Mouse (Mus musculus): ENCODE data around the gene Gps1. TPM values are rescaled to one million over a fixed set of nuclear protein-coding genes. Genes with fewer than 3 reads are reported as not detected.
A peak's percentile ranks its signal among the peaks of the same experiment; 100 is the strongest.

The Gps1 gene
- polyA plus RNA-seq, 1 experiment: 179 TPM

DNA sequence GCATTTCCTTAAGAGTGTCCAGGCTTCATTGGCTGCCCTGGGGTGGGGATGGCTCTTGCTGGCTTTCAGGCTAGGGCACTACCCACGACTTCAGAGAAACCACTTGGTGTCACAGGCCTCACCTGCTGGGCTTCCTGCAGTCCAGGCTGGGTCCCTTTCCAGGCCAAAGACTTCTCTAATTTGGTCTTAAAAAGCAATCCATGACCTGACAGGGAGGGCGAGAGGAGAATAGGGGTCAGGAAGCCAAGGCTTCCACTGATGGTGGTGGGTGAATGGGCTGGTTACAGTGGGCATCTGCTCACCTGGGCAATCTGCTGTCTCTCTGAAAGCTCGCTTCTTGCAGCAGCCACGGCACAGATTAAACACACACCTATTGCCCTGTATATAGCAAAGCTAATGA is 5.3 kb downstream of the Gps1 start:
- Histone ChIP-seq H3K27me3 (ENCODE audit: control insufficient read depth, insufficient read depth, insufficient read length) (no peaks in the 10 kb centered on the region), H3K4me2 (ENCODE audit: low read depth) (no peak overlapping the region), H3K79me2 (ENCODE audit: control insufficient read depth, insufficient read depth) (peaks cover 16% of the 10 kb centered on the region), H3ac (ENCODE audit: control insufficient read depth, insufficient read length) (no peak overlapping the region), H3K4me3 (no peak overlapping the region), H3K36me3 (ENCODE audit: control insufficient read depth, insufficient read depth) (peaks cover 26% of the 10 kb centered on the region)
- no peak for TF ChIP-seq REST (IDR thresholded peaks at IDR 0.05; ENCODE audit: insufficient read depth, insufficient read length)
- TF ChIP-seq SRF (IDR thresholded peaks at IDR 0.05; ENCODE audit: control insufficient read depth, insufficient read length, low read depth): no peak
- no peak for TF ChIP-seq TCF12 (IDR thresholded peaks at IDR 0.05; ENCODE audit: insufficient read depth, poor library complexity, severe bottlenecking)
- no peak for TF ChIP-seq USF1 (IDR thresholded peaks at IDR 0.05; ENCODE audit: low read depth)
- no peak for TF ChIP-seq MAX (IDR thresholded peaks at IDR 0.05; ENCODE audit: low read depth)
- no peak for TF ChIP-seq MYOG (IDR thresholded peaks at IDR 0.05; ENCODE audit: control insufficient read depth in 1 of 3, insufficient read depth in 1 of 3, insufficient read length in 2 of 3, low read depth in 2 of 3)
- no peak for TF ChIP-seq TCF3 (IDR thresholded peaks at IDR 0.05; ENCODE audit: insufficient read length, low read depth)
- no peak for TF ChIP-seq MYOD1 (IDR thresholded peaks at IDR 0.05; ENCODE audit: control insufficient read depth in 1 of 3, insufficient read length in 2 of 3, low read depth in 2 of 3)

DNA sequence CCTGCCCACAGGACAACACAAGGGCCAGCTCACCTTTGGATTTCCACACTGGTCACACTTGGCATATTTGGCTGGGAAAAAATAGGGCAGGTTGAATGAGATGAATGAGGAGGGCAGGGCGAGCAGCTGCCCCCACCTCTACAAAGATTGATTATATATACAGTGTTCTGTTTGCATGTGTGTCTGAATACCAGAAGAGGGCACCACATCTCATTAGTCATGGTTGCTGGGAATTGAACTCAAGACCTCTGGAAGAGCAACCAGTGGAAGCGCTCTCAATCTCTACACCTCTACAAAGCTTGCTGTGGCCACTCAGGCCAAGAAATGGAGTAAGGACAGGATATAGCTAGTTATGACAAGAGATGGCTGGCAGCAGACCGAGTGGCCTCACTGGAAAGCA is 5.7 kb downstream of the Gps1 start:
- Histone ChIP-seq H3ac (ENCODE audit: control insufficient read depth, insufficient read length) (no peak overlapping the region), H3K27me3 (ENCODE audit: control insufficient read depth, insufficient read depth, insufficient read length) (no peaks in the 10 kb centered on the region), H3K36me3 (ENCODE audit: control insufficient read depth, insufficient read depth) (peaks cover 26% of the 10 kb centered on the region), H3K79me2 (ENCODE audit: control insufficient read depth, insufficient read depth) (peaks cover 15% of the 10 kb centered on the region), H3K4me3 (no peak overlapping the region), H3K4me2 (ENCODE audit: low read depth) (no peak overlapping the region)
- TF ChIP-seq CEBPB (IDR thresholded peaks at IDR 0.05; ENCODE audit: insufficient read depth, poor library complexity, severe bottlenecking) (no peak), POLR2A (IDR thresholded peaks at IDR 0.05; ENCODE audit: insufficient read length, low read depth) (no peak), REST (IDR thresholded peaks at IDR 0.05; ENCODE audit: insufficient read depth, insufficient read length) (no peak), MAX (IDR thresholded peaks at IDR 0.05; ENCODE audit: low read depth) (no peak), MYOD1 (IDR thresholded peaks at IDR 0.05; ENCODE audit: control insufficient read depth in 1 of 3, insufficient read length in 2 of 3, low read depth in 2 of 3) (no peak), MYOG (IDR thresholded peaks at IDR 0.05; ENCODE audit: control insufficient read depth in 1 of 3, insufficient read depth in 1 of 3, insufficient read length in 2 of 3, low read depth in 2 of 3) (no peak)

DNA sequence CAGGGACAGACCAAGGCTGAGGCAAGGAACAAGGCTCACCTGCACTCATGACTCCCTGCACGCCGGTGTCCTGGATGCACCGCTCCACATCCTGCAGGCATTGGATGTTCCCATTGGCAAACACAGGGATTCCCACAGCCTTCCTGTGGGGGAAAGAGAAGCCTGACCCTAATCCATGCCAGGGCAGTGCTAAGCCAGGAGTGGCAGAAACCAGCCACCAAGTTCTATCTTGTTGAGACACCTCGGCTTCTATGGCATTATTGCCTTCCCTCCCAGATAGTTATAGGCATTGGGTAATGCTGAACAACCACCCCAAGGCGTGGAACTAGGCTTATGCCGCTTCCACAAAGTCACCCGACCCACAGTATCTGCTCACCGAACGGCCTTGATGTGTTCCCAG is 8.6 kb downstream of the Gps1 start:
- Histone ChIP-seq H3K27me3 (ENCODE audit: control insufficient read depth, insufficient read depth, insufficient read length) (no peaks in the 10 kb centered on the region), H3K36me3 (ENCODE audit: control insufficient read depth, insufficient read depth) (peaks cover 15% of the 10 kb centered on the region), H3K4me3 (no peak overlapping the region), H3K4me2 (ENCODE audit: low read depth) (no peak overlapping the region), H3ac (ENCODE audit: control insufficient read depth, insufficient read length) (no peak overlapping the region), H3K79me2 (ENCODE audit: control insufficient read depth, insufficient read depth) (peaks cover 16% of the 10 kb centered on the region)
- TF ChIP-seq CEBPB (IDR thresholded peaks at IDR 0.05; ENCODE audit: insufficient read depth, poor library complexity, severe bottlenecking) (no peak), REST (IDR thresholded peaks at IDR 0.05; ENCODE audit: insufficient read depth, insufficient read length) (no peak), E2F4 (IDR thresholded peaks at IDR 0.05; ENCODE audit: insufficient read depth) (no peak), MYOG (IDR thresholded peaks at IDR 0.05; ENCODE audit: control insufficient read depth in 1 of 3, insufficient read depth in 1 of 3, insufficient read length in 2 of 3, low read depth in 2 of 3) (no peak), POLR2A (IDR thresholded peaks at IDR 0.05; ENCODE audit: insufficient read length, low read depth) (no peak), MYOD1 (IDR thresholded peaks at IDR 0.05; ENCODE audit: control insufficient read depth in 1 of 3, insufficient read length in 2 of 3, low read depth in 2 of 3) (no peak), SRF (IDR thresholded peaks at IDR 0.05; ENCODE audit: control insufficient read depth, insufficient read length, low read depth) (no peak), MAX (IDR thresholded peaks at IDR 0.05; ENCODE audit: low read depth) (no peak), TCF12 (IDR thresholded peaks at IDR 0.05; ENCODE audit: insufficient read depth, poor library complexity, severe bottlenecking) (no peak), TCF3 (IDR thresholded peaks at IDR 0.05; ENCODE audit: insufficient read length, low read depth) (no peak), USF1 (IDR thresholded peaks at IDR 0.05; ENCODE audit: low read depth) (no peak), POLR2AphosphoS2 (IDR thresholded peaks at IDR 0.05; ENCODE audit: insufficient read length, low read depth) (no peak)

DNA sequence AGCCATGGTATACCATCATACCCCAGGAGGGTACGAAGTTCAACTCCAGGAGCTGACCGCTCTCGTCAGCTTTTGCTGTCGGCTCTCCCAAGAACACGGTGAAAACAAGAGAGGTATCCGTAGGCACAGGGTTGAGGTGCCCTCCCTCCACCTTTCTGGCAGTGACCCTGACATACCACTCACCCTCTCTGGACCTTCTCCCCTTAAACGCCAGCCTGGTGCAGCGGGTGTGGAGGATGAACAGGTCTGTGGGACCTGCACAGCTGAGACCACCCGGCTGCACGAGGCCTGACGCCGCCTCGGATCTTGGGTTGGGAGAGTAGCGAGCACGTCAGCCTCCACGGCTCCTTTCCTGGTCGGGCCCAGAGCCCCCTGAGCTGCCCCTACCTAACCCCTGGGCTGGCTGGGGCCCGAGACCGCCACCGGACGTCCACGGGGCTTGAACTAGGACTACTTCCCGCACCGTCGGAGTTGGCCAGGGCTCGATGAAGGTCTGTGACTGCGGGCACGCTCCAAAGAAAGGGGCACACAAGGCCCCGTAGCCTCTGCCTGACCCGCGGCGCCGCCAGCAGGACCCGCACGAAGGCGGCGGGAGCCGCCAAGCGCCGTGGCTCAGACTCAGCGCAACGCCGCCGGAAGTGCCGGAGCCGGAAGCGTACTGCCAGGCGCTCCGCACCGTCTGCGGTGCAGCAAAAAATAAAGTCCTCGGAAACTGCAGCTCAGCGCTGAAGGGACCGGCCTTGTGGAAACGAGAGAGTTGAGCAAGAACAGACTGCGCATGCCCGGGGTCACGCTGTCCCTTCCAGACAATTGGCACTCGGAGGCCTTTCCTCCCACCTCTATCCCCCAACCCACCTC is 11.9 kb downstream of the Gps1 start, which contains the start of gene Dus1l:
Dus1l (minus strand) TSS at position 648 of the 858 bp plus-strand sequence.
- Histone ChIP-seq H3K27me3 (ENCODE audit: control insufficient read depth, insufficient read depth, insufficient read length) (no peaks in the 10 kb centered on the region), H3K4me2 (ENCODE audit: low read depth) (peak within 1 kb of the TSS; percentile 93), H3K79me2 (ENCODE audit: control insufficient read depth, insufficient read depth) (peaks cover 16% of the 10 kb centered on the region), H3K36me3 (ENCODE audit: control insufficient read depth, insufficient read depth) (peaks cover under 1% of the 10 kb centered on the region), H3K4me3 (peak within 1 kb of the TSS; percentile 79), H3ac (ENCODE audit: control insufficient read depth, insufficient read length) (peak within 1 kb of the TSS; percentile 62)
- TF ChIP-seq MYOG (IDR thresholded peaks at IDR 0.05; ENCODE audit: control insufficient read depth in 1 of 3, insufficient read depth in 1 of 3, insufficient read length in 2 of 3, low read depth in 2 of 3): peak in 2 of 3 experiments; percentile 38 to 63
- peak; percentile 76 for TF ChIP-seq POLR2A (IDR thresholded peaks at IDR 0.05; ENCODE audit: insufficient read length, low read depth)
- TF ChIP-seq CEBPB (IDR thresholded peaks at IDR 0.05; ENCODE audit: insufficient read depth, poor library complexity, severe bottlenecking): 0 out of 2 replicates have a peak, but pooled peaks have one; percentile 28
- TF ChIP-seq REST (IDR thresholded peaks at IDR 0.05; ENCODE audit: insufficient read depth, insufficient read length): no peak
- no peak for TF ChIP-seq TCF12 (IDR thresholded peaks at IDR 0.05; ENCODE audit: insufficient read depth, poor library complexity, severe bottlenecking)
- TF ChIP-seq SRF (IDR thresholded peaks at IDR 0.05; ENCODE audit: control insufficient read depth, insufficient read length, low read depth): peak; percentile 79
- TF ChIP-seq TCF3 (IDR thresholded peaks at IDR 0.05; ENCODE audit: insufficient read length, low read depth): no peak
- TF ChIP-seq MYOD1 (IDR thresholded peaks at IDR 0.05; ENCODE audit: control insufficient read depth in 1 of 3, insufficient read length in 2 of 3, low read depth in 2 of 3): no peak
- peak; percentile 77 for TF ChIP-seq POLR2AphosphoS2 (IDR thresholded peaks at IDR 0.05; ENCODE audit: insufficient read length, low read depth)
- TF ChIP-seq USF1 (IDR thresholded peaks at IDR 0.05; ENCODE audit: low read depth): peak; percentile 20
- TF ChIP-seq E2F4 (IDR thresholded peaks at IDR 0.05; ENCODE audit: insufficient read depth): no peak
- TF ChIP-seq MAX (IDR thresholded peaks at IDR 0.05; ENCODE audit: low read depth): no peak

Measured in myocyte (in vitro differentiated cells).